Mouse (Mus musculus): ENCODE measurements around the gene Myh7b. TPM values are rescaled to one million over a fixed set of nuclear protein-coding genes. Genes with fewer than 3 reads are reported as not detected.

Gene Myh7b
- polyA plus RNA-seq, 1 experiment from 2014 or later, result 1.6 TPM

DNA sequence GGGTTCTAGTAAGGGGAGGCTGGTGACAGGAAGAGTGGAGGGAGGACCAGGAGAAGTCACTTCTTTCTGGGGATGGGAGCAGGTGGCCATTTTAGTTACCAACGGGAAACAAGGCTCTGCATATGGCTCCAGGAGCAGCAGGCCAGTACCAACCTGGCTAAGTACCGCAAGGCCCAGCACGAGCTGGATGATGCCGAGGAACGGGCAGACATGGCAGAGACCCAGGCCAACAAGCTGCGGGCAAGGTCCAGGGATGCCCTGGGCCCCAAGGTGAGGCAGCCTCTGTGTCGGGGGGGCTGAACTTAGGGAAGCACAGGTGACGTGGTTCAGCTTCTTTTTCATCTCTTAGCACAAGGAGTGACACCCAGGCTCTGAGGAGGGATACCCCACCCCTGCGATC, 22.7 kb downstream of the Myh7b start:
- H3K9me3 ChIP-seq (replicated peaks), result no peaks in the 10 kb centered on the region
- 80% methylated on average over 9 of the region's 9 CpGs for WGBS (ENCODE audit: insufficient replicate concordance)
- peaks cover 42% of the 10 kb centered on the region for H3K27me3 ChIP-seq
- no peak overlapping the region for H3K9ac ChIP-seq
- no peak overlapping the region for H3K4me2 ChIP-seq
- no peak overlapping the region for H3K4me3 ChIP-seq (replicated peaks)
- peaks cover 11% of the 10 kb centered on the region for H3K4me1 ChIP-seq (replicated peaks)
- no peak overlapping the region for H3K27ac ChIP-seq (replicated peaks)
- no peak for ATAC-seq (ENCODE audit: insufficient read depth)
- H3K36me3 ChIP-seq (replicated peaks), result peaks cover 58% of the 10 kb centered on the region

DNA sequence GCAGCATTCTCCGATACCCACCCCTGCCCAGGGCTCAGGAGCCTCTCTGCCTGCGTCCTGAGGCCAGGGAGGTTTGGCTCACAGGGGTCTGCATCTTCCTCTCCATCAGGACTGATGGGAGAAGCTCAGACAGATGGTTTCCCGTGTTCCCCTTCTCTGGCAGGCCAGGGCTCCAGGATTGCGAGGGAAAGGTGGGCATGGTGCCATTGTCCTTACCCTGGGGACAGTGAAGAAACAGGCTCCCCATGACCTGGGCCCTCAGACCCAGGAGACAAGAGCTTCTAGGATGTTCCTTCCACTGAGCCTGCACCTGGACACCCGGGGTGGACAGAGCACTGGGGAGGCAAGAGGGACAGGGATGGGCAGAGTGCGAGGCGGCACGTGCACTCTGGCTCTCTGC, 23.6 kb downstream of the Myh7b start:
- Histone ChIP-seq H3K4me1 (replicated peaks) (peaks cover 4% of the 10 kb centered on the region; the same call in 1 of the 2 replicates), H3K27me3 (peaks cover 34% of the 10 kb centered on the region), H3K9ac (no peak overlapping the region), H3K36me3 (replicated peaks) (peaks cover 65% of the 10 kb centered on the region), H3K4me3 (replicated peaks) (no peak overlapping the region), H3K27ac (replicated peaks) (no peak overlapping the region), H3K9me3 (replicated peaks) (no peaks in the 10 kb centered on the region), H3K4me2 (no peak overlapping the region)
- ATAC-seq (ENCODE audit: insufficient read depth), result no peak
- 86% methylated on average over 8 of the region's 8 CpGs for WGBS (ENCODE audit: insufficient replicate concordance)

DNA sequence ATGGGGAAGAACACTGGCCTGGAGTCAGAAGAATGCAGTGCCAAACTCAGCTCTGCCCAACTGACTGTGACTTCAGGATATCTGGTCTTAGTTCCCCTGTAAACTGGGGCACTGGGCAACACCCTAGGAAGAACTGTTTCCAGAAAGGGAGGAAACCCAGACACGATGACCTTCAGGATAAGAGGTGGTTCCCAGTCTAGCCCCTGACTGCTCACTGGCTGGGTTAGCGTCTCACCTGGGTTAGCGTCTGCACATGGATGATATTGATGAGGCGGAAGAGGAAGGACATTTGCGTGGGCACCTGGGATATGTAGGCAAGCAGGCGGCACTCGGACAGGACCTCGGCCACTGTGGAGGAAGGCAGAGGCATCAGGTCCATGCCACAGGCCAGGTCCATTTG, 24.9 kb downstream of the Myh7b start:
- no peak for ATAC-seq (ENCODE audit: insufficient read depth)
- peaks cover 4% of the 10 kb centered on the region; the same call in 1 of the 2 replicates for H3K4me1 ChIP-seq (replicated peaks)
- H3K27ac ChIP-seq (replicated peaks), result no peak overlapping the region
- no peak overlapping the region for H3K4me3 ChIP-seq (replicated peaks)
- H3K27me3 ChIP-seq, result peaks cover 20% of the 10 kb centered on the region
- peaks cover 78% of the 10 kb centered on the region for H3K36me3 ChIP-seq (replicated peaks)
- H3K4me2 ChIP-seq, result no peak overlapping the region
- 86% methylated on average over 8 of the region's 8 CpGs for WGBS (ENCODE audit: insufficient replicate concordance)
- H3K9ac ChIP-seq, result no peak overlapping the region
- H3K9me3 ChIP-seq (replicated peaks), result no peaks in the 10 kb centered on the region

DNA sequence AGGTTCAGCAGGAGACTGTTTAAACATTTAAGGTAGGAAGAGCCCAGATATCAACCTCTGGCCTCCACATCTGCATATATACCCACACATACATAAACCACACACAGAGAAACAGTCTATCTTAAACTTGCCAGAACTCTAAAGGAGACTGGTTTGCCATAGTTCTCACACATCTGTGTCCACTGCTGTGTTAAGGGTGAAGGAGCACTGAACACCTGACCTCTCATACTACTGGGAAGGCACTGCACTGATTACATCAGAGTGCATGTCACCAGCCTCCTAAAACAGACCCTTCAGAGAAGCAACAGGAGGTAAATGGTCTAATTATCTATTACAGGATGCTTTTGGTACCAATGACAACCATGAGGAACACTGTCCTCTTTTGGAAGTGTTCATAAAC, 25.9 kb downstream of the Myh7b start:
- Histone ChIP-seq H3K9ac (no peak overlapping the region), H3K27me3 (peaks cover 11% of the 10 kb centered on the region), H3K9me3 (replicated peaks) (no peaks in the 10 kb centered on the region), H3K4me1 (replicated peaks) (peaks cover 13% of the 10 kb centered on the region), H3K4me2 (no peak overlapping the region), H3K4me3 (replicated peaks) (no peak overlapping the region), H3K36me3 (replicated peaks) (peaks cover 84% of the 10 kb centered on the region), H3K27ac (replicated peaks) (no peak overlapping the region)
- ATAC-seq (ENCODE audit: insufficient read depth), result no peak

DNA sequence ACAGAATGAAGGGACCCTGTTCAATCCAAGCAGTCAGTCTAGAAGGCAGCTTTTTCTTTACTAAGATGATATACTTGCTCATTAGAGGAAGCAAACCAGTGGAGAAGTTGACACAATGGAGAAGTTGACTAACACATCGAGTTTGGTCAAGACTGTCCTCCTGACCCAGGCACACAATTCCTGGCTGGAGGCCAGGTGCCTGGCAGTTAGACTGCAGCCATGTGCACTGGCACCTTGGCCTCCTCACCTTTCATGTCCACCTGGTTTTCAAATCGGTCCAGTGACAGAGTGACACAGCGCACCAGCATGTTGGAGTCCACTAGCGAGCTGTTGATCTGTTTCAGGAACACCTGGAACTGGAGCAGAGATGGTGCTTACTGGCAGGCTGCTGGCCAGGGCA, 26.4 kb downstream of the Myh7b start:
- Histone ChIP-seq H3K9me3 (replicated peaks) (no peaks in the 10 kb centered on the region), H3K36me3 (replicated peaks) (peaks cover 89% of the 10 kb centered on the region), H3K4me1 (replicated peaks) (peaks cover 13% of the 10 kb centered on the region), H3K27me3 (peaks cover 6% of the 10 kb centered on the region; the same call in 1 of the 2 replicates), H3K4me2 (no peak overlapping the region), H3K4me3 (replicated peaks) (no peak overlapping the region), H3K9ac (no peak overlapping the region), H3K27ac (replicated peaks) (no peak overlapping the region)
- WGBS (ENCODE audit: insufficient replicate concordance), result 84% methylated on average over 4 of the region's 4 CpGs
- ATAC-seq (ENCODE audit: insufficient read depth), result no peak

DNA sequence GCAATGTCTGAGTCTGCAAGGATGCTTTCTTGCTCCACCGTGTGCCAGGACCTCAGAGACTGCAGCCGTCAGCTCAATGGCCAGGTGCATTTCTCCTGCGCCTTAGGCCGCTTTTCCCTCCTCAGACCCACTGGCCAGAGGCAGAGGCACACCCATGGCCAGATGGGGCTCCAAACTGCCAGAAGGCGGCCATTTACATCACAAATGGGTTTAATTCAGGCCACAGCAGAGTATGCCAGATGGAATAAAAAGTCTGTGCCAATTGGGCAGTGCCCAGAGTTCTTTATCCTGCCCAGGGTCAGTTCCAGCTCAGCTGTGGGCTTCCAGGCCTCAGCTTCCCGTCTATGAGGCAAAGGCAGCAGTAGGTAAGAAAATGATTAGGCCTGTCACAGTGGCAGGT, 29.6 kb downstream of the Myh7b start:
- Histone ChIP-seq H3K4me1 (replicated peaks) (peaks cover 13% of the 10 kb centered on the region), H3K4me2 (no peak overlapping the region), H3K9me3 (replicated peaks) (no peaks in the 10 kb centered on the region), H3K4me3 (replicated peaks) (no peak overlapping the region), H3K27me3 (no peaks in the 10 kb centered on the region), H3K27ac (replicated peaks) (no peak overlapping the region), H3K9ac (no peak overlapping the region), H3K36me3 (replicated peaks) (peaks cover 90% of the 10 kb centered on the region)
- no peak for ATAC-seq (ENCODE audit: insufficient read depth)
- WGBS (ENCODE audit: insufficient replicate concordance), result 79% methylated on average over 6 of the region's 6 CpGs

DNA sequence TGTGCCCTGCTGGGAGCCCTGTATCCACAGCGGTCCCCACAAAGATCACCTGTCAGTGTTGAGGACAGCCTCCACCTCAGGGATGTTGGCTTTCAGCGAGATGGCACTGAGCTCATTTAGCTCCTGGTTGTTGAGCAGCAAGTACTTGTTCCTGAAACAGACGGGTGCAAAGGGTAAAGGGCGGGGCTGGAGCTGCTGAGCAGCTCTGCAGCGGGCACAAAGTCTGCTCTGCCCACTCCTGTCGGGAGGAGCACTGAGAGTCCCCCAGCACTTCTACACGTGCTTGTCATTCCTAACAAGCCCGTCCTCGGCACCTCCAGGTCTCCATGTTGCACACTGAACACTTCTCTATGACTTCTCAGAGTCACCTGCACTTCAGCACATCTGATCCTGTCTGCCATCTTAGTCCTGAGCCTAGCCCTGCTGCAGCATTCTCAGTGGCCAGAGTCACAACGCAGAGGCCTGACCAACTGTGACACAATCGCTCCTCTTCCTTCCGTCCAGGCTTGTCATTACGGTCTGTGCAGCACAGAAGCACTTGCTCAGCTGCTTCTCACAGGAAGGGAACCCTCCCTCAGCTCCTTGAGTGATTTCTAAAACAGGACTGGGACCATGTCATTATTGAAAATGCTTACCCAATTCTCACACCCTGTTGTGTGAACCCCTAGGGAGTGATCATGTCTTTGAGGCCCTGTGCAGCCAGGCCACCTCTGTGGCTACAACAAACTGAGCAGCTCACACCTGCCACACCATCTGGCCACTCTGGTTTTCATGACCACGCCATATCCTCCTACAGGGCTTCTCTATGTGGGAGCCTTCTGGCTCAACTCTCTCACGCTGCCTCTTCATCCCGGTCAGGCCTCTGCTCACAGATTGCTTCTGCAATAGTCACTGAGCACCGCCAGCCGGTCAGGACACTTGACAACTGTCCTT, 30.8 kb downstream of the Myh7b start:
- peak; percentile 37; the same call in 1 of the 2 replicates for ATAC-seq (ENCODE audit: insufficient read depth)
- Histone ChIP-seq H3K9ac (no peak overlapping the region), H3K27me3 (no peaks in the 10 kb centered on the region), H3K9me3 (replicated peaks) (no peaks in the 10 kb centered on the region), H3K4me2 (no peak overlapping the region), H3K36me3 (replicated peaks) (peaks cover 90% of the 10 kb centered on the region), H3K4me1 (replicated peaks) (peaks cover 13% of the 10 kb centered on the region), H3K4me3 (replicated peaks) (no peak overlapping the region), H3K27ac (replicated peaks) (no peak overlapping the region; the same call in 1 of the 2 replicates)
- 74% methylated on average over 18 of the region's 18 CpGs for WGBS (ENCODE audit: insufficient replicate concordance)

DNA sequence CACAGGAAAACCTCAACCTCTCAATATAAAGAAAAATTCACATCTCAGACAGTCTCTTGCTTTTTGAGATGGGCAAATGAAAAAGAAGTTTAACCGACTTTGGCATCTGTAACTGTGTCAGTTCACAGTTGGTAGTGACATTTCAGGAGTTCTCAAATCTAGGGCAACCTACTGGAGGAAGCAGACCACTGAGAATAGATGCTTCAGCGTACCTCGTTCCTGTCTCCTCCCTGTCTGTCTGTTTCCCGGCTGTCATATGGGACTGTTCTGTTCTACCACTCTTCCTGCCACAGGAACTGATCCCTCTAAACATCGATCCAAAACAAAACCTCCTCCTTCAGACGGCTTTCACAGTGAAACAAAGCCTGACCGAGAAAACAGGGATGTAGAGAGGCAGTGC, 34.7 kb downstream of the Myh7b start:
- H3K27ac ChIP-seq (replicated peaks), result no peak overlapping the region
- no peaks in the 10 kb centered on the region for H3K27me3 ChIP-seq
- peaks cover 11% of the 10 kb centered on the region for H3K4me1 ChIP-seq (replicated peaks)
- no peak for ATAC-seq (ENCODE audit: insufficient read depth)
- WGBS (ENCODE audit: insufficient replicate concordance), result 79% methylated on average over 7 of the region's 7 CpGs
- H3K4me2 ChIP-seq, result no peak overlapping the region
- peaks cover 89% of the 10 kb centered on the region for H3K36me3 ChIP-seq (replicated peaks)
- H3K9me3 ChIP-seq (replicated peaks), result no peaks in the 10 kb centered on the region
- H3K4me3 ChIP-seq (replicated peaks), result no peak overlapping the region
- H3K9ac ChIP-seq, result no peak overlapping the region

DNA sequence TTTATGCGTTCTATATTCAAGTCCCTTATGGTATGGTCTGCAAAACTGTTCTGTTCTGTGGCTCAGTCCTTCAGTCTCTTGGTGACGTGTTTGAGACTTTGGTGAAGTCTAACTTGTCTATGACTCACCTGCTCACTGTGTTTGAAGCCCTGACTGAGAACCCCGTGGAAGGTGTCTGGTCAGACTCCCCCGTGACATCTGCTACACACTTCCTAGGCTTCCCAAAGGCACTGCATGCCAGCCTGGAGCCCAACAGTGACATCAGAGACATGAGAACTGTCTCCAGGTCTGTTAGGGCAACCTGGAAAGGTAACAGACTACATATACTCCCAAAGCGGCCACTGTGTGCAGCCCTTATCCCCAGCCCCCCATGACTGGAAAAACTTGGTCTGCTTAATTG, 41.6 kb downstream of the Myh7b start:
- Histone ChIP-seq H3K9ac (no peak overlapping the region), H3K27ac (replicated peaks) (no peak overlapping the region), H3K4me2 (no peak overlapping the region), H3K36me3 (replicated peaks) (peaks cover 84% of the 10 kb centered on the region), H3K9me3 (replicated peaks) (no peaks in the 10 kb centered on the region), H3K4me3 (replicated peaks) (no peak overlapping the region), H3K27me3 (no peaks in the 10 kb centered on the region), H3K4me1 (replicated peaks) (no peaks in the 10 kb centered on the region)
- 80% methylated on average over 5 of the region's 5 CpGs for WGBS (ENCODE audit: insufficient replicate concordance)
- ATAC-seq (ENCODE audit: insufficient read depth), result no peak

DNA sequence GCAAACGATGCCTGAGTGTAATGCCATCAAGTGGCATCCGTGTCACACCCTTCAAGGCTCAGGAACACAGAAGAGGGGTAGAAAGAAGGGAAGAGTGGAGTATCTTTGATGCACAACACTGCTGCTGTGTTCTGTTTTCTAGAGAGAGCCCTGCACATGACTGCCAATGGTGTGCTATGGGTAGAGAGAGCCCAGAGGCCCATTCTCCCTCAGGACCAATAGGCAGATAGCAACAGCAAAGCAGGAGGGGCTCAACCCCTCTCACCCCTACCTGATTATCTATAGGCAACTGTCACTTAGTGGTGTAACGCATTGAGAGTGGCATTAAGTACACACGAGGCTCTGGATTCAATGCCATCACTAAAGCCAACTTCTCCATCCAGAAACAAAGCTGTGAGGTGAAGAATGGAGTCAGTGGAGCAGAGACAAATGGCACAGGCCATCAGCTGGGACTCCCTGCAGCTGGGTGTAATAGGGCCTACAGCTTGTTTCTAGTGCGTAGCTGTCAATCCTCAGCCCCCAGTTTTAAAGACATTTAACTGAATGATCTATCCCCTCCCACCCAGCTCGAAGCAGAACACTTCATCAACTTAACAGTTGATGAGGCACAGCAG, 44.9 kb downstream of the Myh7b start:
- no peak for ATAC-seq (ENCODE audit: insufficient read depth)
- H3K36me3 ChIP-seq (replicated peaks), result peaks cover 80% of the 10 kb centered on the region
- H3K4me3 ChIP-seq (replicated peaks), result no peak overlapping the region
- WGBS (ENCODE audit: insufficient replicate concordance), result 73% methylated on average over 6 of the region's 6 CpGs
- H3K27ac ChIP-seq (replicated peaks), result no peak overlapping the region
- H3K9me3 ChIP-seq (replicated peaks), result no peaks in the 10 kb centered on the region
- H3K4me1 ChIP-seq (replicated peaks), result no peaks in the 10 kb centered on the region
- H3K9ac ChIP-seq, result no peak overlapping the region
- no peaks in the 10 kb centered on the region for H3K27me3 ChIP-seq
- H3K4me2 ChIP-seq, result no peak overlapping the region

DNA sequence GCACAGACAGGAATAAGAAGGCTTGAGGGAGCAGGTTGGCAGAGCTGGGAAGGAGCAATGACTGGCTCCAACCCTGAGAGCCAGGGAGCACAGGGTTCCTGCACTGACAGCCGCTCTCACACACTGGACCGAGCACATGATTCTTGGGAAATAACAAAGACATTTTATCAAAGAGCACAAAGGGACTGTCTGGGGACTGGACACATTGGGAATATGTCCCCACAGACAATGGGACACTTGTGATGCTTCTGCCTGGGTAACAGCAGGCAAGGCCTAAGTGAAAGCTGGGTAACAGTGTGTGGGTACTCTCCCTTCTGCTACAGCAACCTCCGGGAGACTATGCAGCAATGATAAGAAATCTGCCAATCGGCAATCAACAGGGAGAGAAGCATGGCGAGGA, 51.4 kb downstream of the Myh7b start:
- WGBS (ENCODE audit: insufficient replicate concordance), result 81% methylated on average over 5 of the region's 5 CpGs
- ATAC-seq (ENCODE audit: insufficient read depth), result no peak
- Histone ChIP-seq H3K4me2 (no peak overlapping the region), H3K36me3 (replicated peaks) (peaks cover 78% of the 10 kb centered on the region), H3K4me1 (replicated peaks) (no peaks in the 10 kb centered on the region), H3K4me3 (replicated peaks) (no peak overlapping the region), H3K27ac (replicated peaks) (no peak overlapping the region), H3K9me3 (replicated peaks) (no peaks in the 10 kb centered on the region), H3K9ac (no peak overlapping the region), H3K27me3 (no peaks in the 10 kb centered on the region)
